Mouse (Mus musculus): ENCODE measurements around the gene Gmppa. TPM values are rescaled to one million over a fixed set of nuclear protein-coding genes. Genes with fewer than 3 reads are reported as not detected.

Gmppa gene
- polyA plus RNA-seq, 1 experiment from 2014 or later = 54.8 TPM

DNA sequence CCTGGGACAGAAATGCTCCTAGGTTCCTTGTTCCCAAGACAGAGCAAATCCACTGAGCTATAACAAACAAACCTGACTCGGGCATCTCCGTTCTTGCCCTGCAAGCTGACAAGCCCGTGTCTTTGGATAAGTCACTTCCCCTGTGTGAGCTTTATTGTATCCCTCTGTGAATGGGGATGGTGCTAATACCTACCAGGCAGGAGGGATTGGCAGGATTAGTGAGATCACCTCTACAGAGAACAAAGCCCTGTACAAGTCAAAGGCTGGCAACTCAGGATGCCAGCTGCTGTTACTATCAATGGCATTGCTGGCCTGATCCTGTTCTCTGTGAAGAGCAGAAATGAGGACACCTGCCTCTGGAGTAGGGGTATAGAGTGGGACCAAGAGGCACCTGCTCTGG is 30.2 kb upstream of the Gmppa start:
- Histone ChIP-seq H3K4me1 (peaks cover 13% of the 10 kb centered on the region), H3K4me2 (no peak overlapping the region), H3K9me3 (no peaks in the 10 kb centered on the region), H3K27ac (no peak overlapping the region), H3K4me3 (replicated peaks) (no peak overlapping the region), H3K9ac (no peak overlapping the region), H3K36me3 (replicated peaks) (peaks cover 12% of the 10 kb centered on the region; the same call in 1 of the 2 replicates), H3K27me3 (no peaks in the 10 kb centered on the region)
- ATAC-seq (ENCODE audit: low FRiP score) = no peak
- 57% methylated on average over 3 of the region's 3 CpGs for WGBS

DNA sequence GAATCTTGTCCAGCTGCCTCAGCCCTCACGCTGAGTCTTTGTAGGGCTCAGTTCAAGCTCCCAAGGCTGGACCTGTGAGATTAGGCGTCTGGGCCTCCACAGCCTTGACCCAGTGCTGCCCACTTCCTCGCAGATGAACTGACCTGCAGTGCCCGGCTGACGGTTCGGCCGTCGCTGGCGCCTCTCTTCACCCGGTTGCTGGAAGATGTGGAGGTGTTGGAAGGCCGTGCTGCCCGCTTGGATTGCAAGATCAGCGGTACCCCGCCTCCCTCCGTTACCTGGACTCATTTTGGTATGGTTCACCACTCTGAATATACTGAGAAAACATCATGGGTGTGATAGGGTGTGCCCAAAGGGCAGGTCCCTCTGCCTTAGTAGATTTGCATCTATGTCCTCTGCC is 29.6 kb upstream of the Gmppa start:
- H3K9me3 ChIP-seq = no peaks in the 10 kb centered on the region
- peaks cover 12% of the 10 kb centered on the region; the same call in 1 of the 2 replicates for H3K36me3 ChIP-seq (replicated peaks)
- no peak overlapping the region for H3K4me3 ChIP-seq (replicated peaks)
- H3K27me3 ChIP-seq = no peaks in the 10 kb centered on the region
- 92% methylated on average over 15 of the region's 15 CpGs for WGBS
- no peak overlapping the region for H3K4me2 ChIP-seq
- H3K27ac ChIP-seq = no peak overlapping the region
- H3K9ac ChIP-seq = no peak overlapping the region
- H3K4me1 ChIP-seq = peaks cover 11% of the 10 kb centered on the region; the same call in 1 of the 2 replicates
- no peak for ATAC-seq (ENCODE audit: low FRiP score)

DNA sequence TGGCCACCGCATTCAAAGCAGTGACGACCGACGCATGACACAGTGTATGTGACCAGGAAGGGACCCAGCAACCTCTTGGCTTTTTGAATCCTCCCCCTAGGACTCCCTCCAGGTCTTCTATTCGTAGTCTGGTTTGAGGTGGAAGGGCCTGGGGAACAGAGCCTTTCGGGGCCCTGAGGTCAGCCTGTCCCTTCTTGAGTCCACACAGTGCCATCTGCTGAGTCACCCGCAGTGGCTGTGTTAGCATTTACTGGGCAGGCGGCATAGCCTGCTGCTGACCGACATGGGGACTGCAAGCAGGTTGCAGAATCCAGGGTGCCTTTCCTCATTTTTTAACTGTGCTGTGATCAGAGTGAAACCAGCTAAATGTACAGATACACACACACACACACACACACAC is 28.7 kb upstream of the Gmppa start:
- ATAC-seq (ENCODE audit: low FRiP score) = no peak
- H3K4me3 ChIP-seq (replicated peaks) = no peak overlapping the region
- no peak overlapping the region for H3K27ac ChIP-seq
- peaks cover 10% of the 10 kb centered on the region; the same call in 1 of the 2 replicates for H3K4me1 ChIP-seq
- no peak overlapping the region for H3K4me2 ChIP-seq
- H3K36me3 ChIP-seq (replicated peaks) = peaks cover 6% of the 10 kb centered on the region; the same call in 1 of the 2 replicates
- H3K9ac ChIP-seq = no peak overlapping the region
- WGBS = 95% methylated on average over 9 of the region's 9 CpGs
- no peaks in the 10 kb centered on the region for H3K9me3 ChIP-seq
- no peaks in the 10 kb centered on the region for H3K27me3 ChIP-seq

DNA sequence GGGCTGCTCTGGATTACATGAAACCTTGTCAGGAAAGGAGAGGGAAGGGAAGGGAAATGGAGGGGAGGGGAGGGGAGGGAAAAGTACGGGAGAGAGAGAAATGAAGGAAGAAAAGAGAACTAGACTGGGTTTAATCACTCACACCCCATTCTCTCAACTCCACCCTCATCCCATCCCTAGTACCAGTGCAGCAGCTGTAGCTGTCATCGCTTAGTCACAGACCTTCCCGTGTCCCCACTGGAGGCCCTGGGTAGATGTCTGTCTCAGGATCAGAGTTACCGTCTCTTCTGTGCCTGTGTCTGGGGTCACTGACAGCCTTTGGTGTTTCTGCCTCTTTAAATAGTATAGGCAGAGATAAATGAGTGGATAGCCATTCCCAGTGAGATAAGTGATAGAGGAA is 27.5 kb upstream of the Gmppa start:
- no peak overlapping the region for H3K9ac ChIP-seq
- WGBS = 83% methylated on average over 4 of the region's 4 CpGs
- H3K36me3 ChIP-seq (replicated peaks) = no peaks in the 10 kb centered on the region
- no peak overlapping the region for H3K27ac ChIP-seq
- peaks cover 10% of the 10 kb centered on the region; the same call in 1 of the 2 replicates for H3K4me1 ChIP-seq
- H3K9me3 ChIP-seq = no peaks in the 10 kb centered on the region
- ATAC-seq (ENCODE audit: low FRiP score) = no peak
- H3K27me3 ChIP-seq = no peaks in the 10 kb centered on the region
- no peak overlapping the region for H3K4me3 ChIP-seq (replicated peaks)
- no peak overlapping the region for H3K4me2 ChIP-seq

DNA sequence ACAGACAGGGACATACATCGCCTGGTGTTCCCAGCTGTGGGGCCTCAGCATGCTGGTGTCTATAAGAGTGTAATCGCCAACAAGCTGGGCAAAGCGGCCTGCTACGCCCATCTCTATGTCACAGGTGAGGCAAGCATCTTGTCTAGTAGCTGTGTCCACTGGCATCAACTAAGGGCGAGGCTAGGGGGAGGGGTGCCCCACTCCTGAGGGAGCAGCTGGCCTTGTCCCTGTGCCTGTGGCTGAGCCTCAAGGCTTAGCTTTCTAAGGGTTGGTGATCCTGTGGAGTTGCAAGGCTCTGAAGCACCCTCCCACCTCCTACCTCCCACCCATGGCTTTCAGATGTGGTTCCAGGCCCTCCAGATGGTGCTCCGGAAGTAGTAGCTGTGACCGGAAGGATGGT is 25.8 kb upstream of the Gmppa start:
- Histone ChIP-seq H3K4me1 (peaks cover 7% of the 10 kb centered on the region; the same call in 1 of the 2 replicates), H3K27ac (no peak overlapping the region), H3K4me3 (replicated peaks) (no peak overlapping the region), H3K9me3 (no peaks in the 10 kb centered on the region), H3K36me3 (replicated peaks) (no peaks in the 10 kb centered on the region), H3K9ac (no peak overlapping the region), H3K4me2 (no peak overlapping the region), H3K27me3 (0 out of 2 replicates have a peak, but pooled peaks cover 4% of the 10 kb centered on the region)
- WGBS = 89% methylated on average over 7 of the region's 7 CpGs
- no peak for ATAC-seq (ENCODE audit: low FRiP score)

DNA sequence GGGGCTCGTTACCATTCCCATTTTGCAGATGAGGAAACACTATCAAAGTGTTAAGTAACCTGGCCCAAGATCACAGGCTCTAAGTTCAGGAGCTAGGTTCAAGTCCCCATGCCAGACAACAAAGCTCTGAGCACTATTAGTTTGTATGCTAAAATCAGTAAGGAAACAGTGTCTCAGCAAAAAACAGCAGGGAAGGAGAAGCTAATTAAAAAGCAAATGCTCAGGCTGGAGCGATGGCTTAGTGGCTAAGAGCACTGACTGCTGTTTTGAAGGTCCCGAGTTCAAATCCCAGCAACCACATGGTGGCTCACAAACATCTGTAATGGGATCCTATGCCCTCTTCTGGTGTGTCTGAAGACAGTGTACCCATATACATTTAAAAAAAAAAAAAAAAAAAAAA is 23.5 kb upstream of the Gmppa start:
- H3K9ac ChIP-seq = no peak overlapping the region
- H3K27me3 ChIP-seq = 0 out of 2 replicates have a peak, but pooled peaks cover 7% of the 10 kb centered on the region
- H3K4me3 ChIP-seq (replicated peaks) = no peak overlapping the region
- peaks cover 7% of the 10 kb centered on the region; the same call in 1 of the 2 replicates for H3K4me1 ChIP-seq
- no peak overlapping the region for H3K4me2 ChIP-seq
- H3K27ac ChIP-seq = no peak overlapping the region
- ATAC-seq (ENCODE audit: low FRiP score) = no peak
- no peaks in the 10 kb centered on the region for H3K9me3 ChIP-seq
- H3K36me3 ChIP-seq (replicated peaks) = peaks cover 6% of the 10 kb centered on the region; the same call in 1 of the 2 replicates
- WGBS = 90% methylated on average over 3 of the region's 3 CpGs

DNA sequence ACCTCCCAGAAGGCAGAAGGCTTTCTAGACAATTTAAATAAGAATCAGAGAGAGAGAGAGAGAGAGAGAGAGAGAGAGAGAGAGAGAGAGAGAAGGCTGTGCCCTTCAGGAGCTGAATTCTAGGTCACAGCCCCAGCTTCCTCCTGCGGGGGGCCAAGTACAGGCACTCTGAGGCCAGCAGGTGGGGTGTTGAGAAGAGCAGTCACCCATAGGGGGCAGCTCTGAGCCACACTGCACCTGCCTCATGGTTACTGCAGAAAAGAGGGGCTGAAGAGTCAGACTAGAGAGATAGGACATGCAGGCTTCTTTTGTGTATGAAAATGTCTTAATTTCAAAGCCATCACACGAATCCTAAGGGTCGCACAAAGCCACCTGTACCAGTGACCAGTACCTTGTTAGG is 22.0 kb upstream of the Gmppa start:
- no peaks in the 10 kb centered on the region for H3K9me3 ChIP-seq
- no peak overlapping the region for H3K4me2 ChIP-seq
- peaks cover 6% of the 10 kb centered on the region; the same call in 1 of the 2 replicates for H3K36me3 ChIP-seq (replicated peaks)
- H3K27me3 ChIP-seq = 0 out of 2 replicates have a peak, but pooled peaks cover 7% of the 10 kb centered on the region
- H3K9ac ChIP-seq = no peak overlapping the region
- no peak for ATAC-seq (ENCODE audit: low FRiP score)
- no peak overlapping the region for H3K4me3 ChIP-seq (replicated peaks)
- no peak overlapping the region for H3K27ac ChIP-seq
- H3K4me1 ChIP-seq = peaks cover 7% of the 10 kb centered on the region; the same call in 1 of the 2 replicates
- WGBS = 53% methylated on average over 3 of the region's 3 CpGs

DNA sequence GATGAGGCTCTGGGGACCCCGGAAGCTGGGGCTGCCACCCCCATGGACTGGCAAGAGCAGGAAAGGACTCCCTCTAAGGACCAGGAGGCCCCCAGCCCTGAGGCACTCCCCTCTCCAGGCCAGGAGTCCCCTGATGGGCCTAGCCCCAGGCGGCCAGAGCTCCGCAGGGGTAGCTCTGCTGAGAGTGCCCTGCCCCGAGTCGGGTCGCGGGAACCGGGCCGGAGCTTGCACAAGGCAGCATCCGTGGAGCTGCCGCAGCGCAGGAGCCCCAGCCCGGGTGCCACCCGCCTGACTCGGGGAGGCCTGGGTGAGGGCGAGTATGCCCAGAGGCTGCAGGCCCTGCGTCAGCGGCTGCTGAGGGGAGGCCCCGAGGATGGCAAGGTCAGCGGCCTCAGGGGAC is 13.9 kb upstream of the Gmppa start:
- peaks cover 33% of the 10 kb centered on the region for H3K4me1 ChIP-seq

DNA sequence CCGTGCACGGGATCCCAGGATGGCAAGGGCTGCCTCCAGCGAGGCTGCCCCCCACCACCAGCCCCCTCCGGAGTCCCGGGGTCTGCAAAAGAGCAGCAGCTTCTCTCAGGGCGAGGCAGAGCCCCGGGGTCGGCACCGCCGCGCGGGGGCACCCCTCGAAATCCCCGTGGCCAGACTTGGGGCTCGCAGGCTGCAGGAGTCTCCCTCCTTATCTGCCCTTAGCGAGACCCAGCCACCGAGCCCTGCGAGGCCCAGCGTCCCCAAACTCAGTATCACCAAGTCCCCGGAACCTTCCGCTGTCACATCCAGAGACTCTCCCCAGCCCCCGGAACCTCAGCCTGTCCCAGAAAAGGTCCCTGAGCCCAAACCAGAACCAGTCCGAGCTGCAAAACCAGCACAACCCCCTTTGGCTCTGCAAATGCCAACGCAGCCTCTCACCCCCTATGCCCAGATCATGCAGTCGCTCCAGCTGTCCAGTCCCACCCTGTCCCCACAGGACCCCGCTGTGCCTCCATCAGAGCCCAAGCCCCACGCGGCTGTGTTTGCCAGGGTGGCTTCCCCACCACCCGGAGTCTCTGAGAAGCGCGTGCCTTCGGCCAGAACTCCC is 13.4 kb upstream of the Gmppa start:
- peaks cover 65% of the 10 kb centered on the region for H3K27me3 ChIP-seq
- peak overlapping the region; percentile 43 for H3K9ac ChIP-seq
- peak overlapping the region; percentile 56 for H3K4me2 ChIP-seq
- H3K9me3 ChIP-seq = no peaks in the 10 kb centered on the region
- no peaks in the 10 kb centered on the region for H3K36me3 ChIP-seq (replicated peaks)
- no peak overlapping the region for H3K27ac ChIP-seq
- peak overlapping the region; percentile 39 for H3K4me3 ChIP-seq (replicated peaks)
- WGBS = 4% methylated on average over 32 of the region's 32 CpGs
- no peak for ATAC-seq (ENCODE audit: low FRiP score)
- peaks cover 33% of the 10 kb centered on the region for H3K4me1 ChIP-seq

More for the DNA sequence above, 13.9 kb upstream of the Gmppa start:
- 4% methylated on average over 20 of the region's 20 CpGs for WGBS
- Histone ChIP-seq H3K27ac (no peak overlapping the region), H3K4me3 (replicated peaks) (peak overlapping the region; percentile 39), H3K9ac (peak overlapping the region; percentile 38), H3K4me2 (peak overlapping the region; percentile 56), H3K36me3 (replicated peaks) (no peaks in the 10 kb centered on the region), H3K27me3 (peaks cover 60% of the 10 kb centered on the region), H3K9me3 (no peaks in the 10 kb centered on the region)
- no peak for ATAC-seq (ENCODE audit: low FRiP score)

DNA sequence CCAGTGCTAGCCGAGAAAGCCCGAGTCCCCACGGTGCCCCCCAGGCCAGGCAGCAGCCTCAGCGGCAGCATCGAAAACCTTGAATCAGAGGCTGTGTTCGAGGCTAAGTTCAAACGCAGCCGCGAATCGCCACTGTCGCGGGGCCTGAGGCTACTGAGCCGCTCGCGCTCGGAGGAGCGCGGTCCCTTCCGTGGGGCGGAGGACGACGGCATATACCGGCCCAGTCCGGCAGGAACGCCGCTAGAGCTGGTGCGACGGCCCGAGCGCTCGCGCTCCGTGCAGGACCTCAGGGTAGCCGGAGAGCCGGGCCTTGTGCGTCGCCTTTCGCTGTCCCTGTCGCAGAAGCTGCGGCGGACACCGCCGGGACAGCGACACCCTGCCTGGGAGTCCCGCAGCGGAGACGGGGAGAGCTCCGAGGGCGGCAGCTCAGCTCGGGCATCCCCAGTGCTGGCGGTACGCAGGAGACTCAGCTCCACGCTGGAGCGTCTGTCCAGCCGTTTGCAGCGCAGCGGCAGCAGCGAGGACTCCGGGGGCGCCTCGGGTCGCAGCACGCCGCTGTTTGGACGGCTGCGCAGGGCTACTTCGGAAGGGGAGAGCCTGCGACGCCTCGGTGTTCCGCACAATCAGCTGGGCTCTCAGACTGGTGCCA is 12.8 kb upstream of the Gmppa start:
- no peaks in the 10 kb centered on the region for H3K9me3 ChIP-seq
- peak overlapping the region; percentile 39 for H3K4me3 ChIP-seq (replicated peaks)
- WGBS = under 1% methylated on average over 70 of the region's 71 CpGs
- H3K4me1 ChIP-seq = peaks cover 33% of the 10 kb centered on the region
- peak; percentile 36; the same call in 1 of the 2 replicates for ATAC-seq (ENCODE audit: low FRiP score)
- peak overlapping the region; percentile 43 for H3K9ac ChIP-seq
- peak overlapping the region; percentile 56 for H3K4me2 ChIP-seq
- no peak overlapping the region for H3K27ac ChIP-seq
- H3K36me3 ChIP-seq (replicated peaks) = no peaks in the 10 kb centered on the region
- H3K27me3 ChIP-seq = peaks cover 65% of the 10 kb centered on the region

DNA sequence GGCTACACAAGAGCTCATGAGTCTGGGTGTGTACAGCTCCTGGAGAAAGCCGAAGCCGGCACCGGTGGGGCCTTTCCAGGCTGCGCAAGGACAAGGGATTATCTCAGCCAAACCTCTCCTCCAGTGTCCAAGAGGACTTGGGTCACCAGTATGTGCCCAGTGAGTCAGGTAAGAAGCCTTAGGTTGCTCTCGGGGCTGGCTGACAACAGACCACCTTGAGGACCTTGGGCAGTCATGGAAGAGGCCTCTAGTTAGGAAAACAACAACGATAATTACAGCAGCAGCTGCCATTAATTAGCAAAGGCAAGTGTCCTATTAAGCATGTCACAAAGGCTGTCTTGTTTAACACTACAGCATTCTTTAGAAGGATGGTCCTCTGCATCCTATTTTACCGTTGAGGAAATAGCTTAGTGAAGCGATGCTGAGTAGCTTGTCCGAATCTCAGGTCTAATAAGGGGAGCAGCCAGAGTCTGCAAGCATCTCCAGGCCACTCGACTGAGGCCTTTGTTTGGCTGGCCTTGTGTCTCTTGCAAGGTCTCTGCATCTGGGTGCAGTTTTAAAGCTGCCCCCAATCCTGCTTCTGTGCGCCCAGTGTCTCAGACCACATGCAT is 11.8 kb upstream of the Gmppa start:
- H3K9me3 ChIP-seq = no peaks in the 10 kb centered on the region
- no peak overlapping the region for H3K4me3 ChIP-seq (replicated peaks)
- no peak overlapping the region for H3K27ac ChIP-seq
- 23% methylated on average over 11 of the region's 11 CpGs for WGBS
- ATAC-seq (ENCODE audit: low FRiP score) = no peak
- H3K27me3 ChIP-seq = peaks cover 65% of the 10 kb centered on the region
- peaks cover 33% of the 10 kb centered on the region for H3K4me1 ChIP-seq
- H3K4me2 ChIP-seq = no peak overlapping the region; the same call in 1 of the 2 replicates
- H3K36me3 ChIP-seq (replicated peaks) = no peaks in the 10 kb centered on the region
- H3K9ac ChIP-seq = no peak overlapping the region

DNA sequence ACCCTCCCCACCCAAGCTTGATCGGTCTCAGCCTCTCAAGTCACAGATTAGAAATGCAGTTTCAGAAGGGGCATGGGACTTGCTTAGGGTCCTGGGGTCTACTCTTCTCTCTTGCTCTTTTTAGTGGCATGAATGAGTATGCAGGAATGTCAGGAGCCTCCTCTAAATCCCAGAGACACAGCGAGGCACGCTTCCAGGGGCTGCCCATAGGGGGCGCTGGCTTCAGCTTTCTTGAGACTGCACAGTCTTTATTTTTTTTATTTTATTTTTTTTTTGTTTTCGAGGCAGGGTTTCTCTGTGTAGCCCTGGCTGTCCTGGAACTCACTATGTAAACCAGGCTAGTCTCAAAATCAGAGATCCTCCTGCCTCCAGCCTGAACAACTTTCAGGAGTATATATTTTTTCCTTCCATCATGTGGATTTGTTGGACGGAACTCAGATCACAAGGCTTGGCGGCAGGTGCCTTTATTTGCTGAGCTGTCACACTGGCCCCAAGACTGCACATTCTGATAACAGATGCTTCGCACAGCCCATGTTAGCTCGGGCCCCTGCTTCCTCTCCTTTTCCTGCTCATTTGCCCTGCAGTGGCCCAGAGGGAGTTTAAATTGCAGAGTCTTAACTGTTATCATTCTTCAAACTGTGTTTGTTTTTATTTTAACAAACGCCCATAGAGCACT is 9.8 kb upstream of the Gmppa start:
- Histone ChIP-seq H3K27ac (no peak overlapping the region), H3K4me1 (peaks cover 41% of the 10 kb centered on the region), H3K4me2 (no peak overlapping the region), H3K4me3 (replicated peaks) (no peak overlapping the region), H3K36me3 (replicated peaks) (no peaks in the 10 kb centered on the region), H3K9ac (no peak overlapping the region), H3K9me3 (no peaks in the 10 kb centered on the region), H3K27me3 (peaks cover 60% of the 10 kb centered on the region)
- WGBS = 41% methylated on average over 10 of the region's 10 CpGs
- ATAC-seq (ENCODE audit: low FRiP score) = no peak
